Mouse (Mus musculus) testis, adult 2 months (tissue): ENCODE measurements around the gene Scrg1.

Experiments
- CTCF ChIP-seq: fragments of 200-500 bp; IDR thresholded peaks from 2 replicates; pipeline ENCODE4 v1.5.1; 2012; ENCODE audit warnings: low read depth, mild to moderate bottlenecking, inconsistent platforms, low read length, moderate library complexity; ENCODE audit not compliant: control insufficient read depth, insufficient read depth, insufficient replicate concordance
- POLR2A ChIP-seq: fragments of 200-500 bp; IDR thresholded peaks from 2 replicates; pipeline ENCODE4 v1.6.1; 2012; ENCODE audit warnings: low read depth, mild to moderate bottlenecking, inconsistent platforms, low read length, moderate library complexity; ENCODE audit not compliant: control insufficient read depth

DNA sequence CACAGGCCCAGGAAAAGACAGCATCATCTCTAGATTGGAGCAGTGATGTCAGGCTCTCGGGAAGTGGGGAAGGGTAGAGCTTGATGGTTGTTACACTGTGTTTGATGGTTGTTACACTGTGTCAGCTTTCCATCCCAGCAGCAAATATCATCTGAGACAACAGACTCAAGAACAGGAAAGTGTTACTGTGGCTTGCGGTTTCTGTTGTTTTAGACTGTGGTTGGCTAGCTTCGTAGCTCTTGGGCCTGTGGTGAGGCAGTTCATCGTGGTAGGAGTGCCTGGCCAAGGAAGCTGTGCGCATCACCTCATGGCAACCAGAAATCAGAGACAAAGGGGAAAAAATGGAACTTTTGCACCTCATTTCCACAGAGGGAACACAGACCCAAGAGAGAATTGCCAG lies 38.9 kb upstream of the Scrg1 start:
- TF ChIP-seq POLR2A (no peak), CTCF (no peak)
